Mouse (Mus musculus) brain, embryonic 14.5 days (tissue): ENCODE measurements around the gene Ccdc162. TPM values are rescaled to one million over a fixed set of nuclear protein-coding genes. Genes with fewer than 3 reads are reported as not detected.
A peak's percentile ranks its signal among the peaks of the same experiment; 100 is the strongest.

Experiments used
- DNase-seq: peaks from one replicate; pipeline ENCODE4 v3.0.0-alpha.2; 2011; ENCODE audit warnings: low read depth
- CTCF ChIP-seq: fragments of 200-500 bp; IDR thresholded peaks from 2 replicates; pipeline ENCODE4 v1.5.1; 2012; ENCODE audit warnings: inconsistent platforms, mild to moderate bottlenecking, moderate library complexity, borderline replicate concordance; ENCODE audit not compliant: insufficient read depth, insufficient read length; ENCODE audit errors: extremely low read depth
- POLR2A ChIP-seq: fragments of 200-500 bp; IDR thresholded peaks from 2 replicates; pipeline ENCODE4 v1.6.1; 2012; ENCODE audit warnings: mild to moderate bottlenecking, inconsistent platforms, borderline replicate concordance; ENCODE audit not compliant: poor library complexity, insufficient read depth, insufficient read length, severe bottlenecking; ENCODE audit errors: extremely low read depth
- polyA plus RNA-seq: library from polyadenylated mRNA; depleted of rRNA; stranded (reverse); fragments of >200 nt; gene quantifications from 2 replicates; pipeline ENCODE4 v1.2.3, GENCODE M21; 2012

Gene Ccdc162
- polyA plus RNA-seq, 1 experiment = 2.5 TPM

GRCm38 (mm10) chr10:41651532-41651931 lies 64.9 kb downstream of the Ccdc162 start:
- no peak for DNase-seq
- TF ChIP-seq POLR2A (no peak), CTCF (no peak)

GRCm38 (mm10) chr10:41649186-41649585 lies 67.2 kb downstream of the Ccdc162 start:
- no peak for DNase-seq
- TF ChIP-seq CTCF = no peak
- TF ChIP-seq POLR2A = no peak

GRCm38 (mm10) chr10:41638776-41639175 lies 77.7 kb downstream of the Ccdc162 start:
- no peak for DNase-seq
- TF ChIP-seq CTCF (no peak), POLR2A (no peak)

- no peak for DNase-seq
- TF ChIP-seq POLR2A (no peak), CTCF (no peak)
These were observed 81.0 kb downstream of the Ccdc162 start for GRCm38 (mm10) chr10:41635276-41636033.

- DNase-seq = no peak
- no peak for TF ChIP-seq POLR2A
- no peak for TF ChIP-seq CTCF
These were observed 82.6 kb downstream of the Ccdc162 start for GRCm38 (mm10) chr10:41633801-41634200.

- no peak for TF ChIP-seq POLR2A
- TF ChIP-seq CTCF = 0 out of 2 replicates have a peak, but pooled peaks have one; percentile 1
- no peak for DNase-seq
These were observed 84.4 kb downstream of the Ccdc162 start for GRCm38 (mm10) chr10:41632062-41632461.

- no peak for TF ChIP-seq POLR2A
- no peak for TF ChIP-seq CTCF
- no peak for DNase-seq
These were observed 89.4 kb downstream of the Ccdc162 start for GRCm38 (mm10) chr10:41626996-41627395.

GRCm38 (mm10) chr10:41619988-41620387 lies 96.4 kb downstream of the Ccdc162 start:
- no peak for TF ChIP-seq CTCF
- no peak for TF ChIP-seq POLR2A

GRCm38 (mm10) chr10:41615487-41615886 lies 100.9 kb downstream of the Ccdc162 start:
- TF ChIP-seq POLR2A = no peak
- TF ChIP-seq CTCF = no peak
- no peak for DNase-seq

More at GRCm38 (mm10) chr10:41619988-41620387, 96.4 kb downstream of the Ccdc162 start:
- no peak for DNase-seq

GRCm38 (mm10) chr10:41611941-41612340 lies 104.5 kb downstream of the Ccdc162 start:
- no peak for DNase-seq
- TF ChIP-seq POLR2A = no peak
- TF ChIP-seq CTCF = no peak

GRCm38 (mm10) chr10:41609475-41609874 lies 107.0 kb downstream of the Ccdc162 start:
- DNase-seq = no peak
- no peak for TF ChIP-seq CTCF
- TF ChIP-seq POLR2A = no peak

GRCm38 (mm10) chr10:41608485-41608884 lies 107.9 kb downstream of the Ccdc162 start:
- DNase-seq = no peak
- TF ChIP-seq POLR2A (no peak), CTCF (no peak)
